Mouse (Mus musculus) lung, adult 2 months (tissue): ENCODE results near the gene Mrpl43.

ENCODE experiments used
- CTCF ChIP-seq: fragments of 200-500 bp; IDR thresholded peaks from 2 replicates; pipeline ENCODE4 v1.5.1; 2011; ENCODE audit warnings: mild to moderate bottlenecking, low read length, control low read depth; ENCODE audit not compliant: insufficient read depth
- POLR2A ChIP-seq: fragments of 200-500 bp; IDR thresholded peaks from 2 replicates; pipeline ENCODE4 v1.6.1; 2011; ENCODE audit warnings: low read depth, mild to moderate bottlenecking, control low read depth, low read length, borderline replicate concordance; ENCODE audit errors: extremely low read depth

- TF ChIP-seq CTCF (no peak), POLR2A (no peak)
Observed at GRCm38 (mm10) chr19:45010646-45011045, 4.4 kb upstream of the Mrpl43 start.
